Mouse (Mus musculus) spleen, embryonic (tissue): ENCODE data around the gene Pxn.

Experiments used
- CTCF ChIA-PET: fragments of 350-600 bp; sonication (Branson Sonifier 250); formaldehyde crosslinking; loops from one replicate; lab custom pipeline; 2022; lab: Charles Lee

Gene Pxn

DNA sequence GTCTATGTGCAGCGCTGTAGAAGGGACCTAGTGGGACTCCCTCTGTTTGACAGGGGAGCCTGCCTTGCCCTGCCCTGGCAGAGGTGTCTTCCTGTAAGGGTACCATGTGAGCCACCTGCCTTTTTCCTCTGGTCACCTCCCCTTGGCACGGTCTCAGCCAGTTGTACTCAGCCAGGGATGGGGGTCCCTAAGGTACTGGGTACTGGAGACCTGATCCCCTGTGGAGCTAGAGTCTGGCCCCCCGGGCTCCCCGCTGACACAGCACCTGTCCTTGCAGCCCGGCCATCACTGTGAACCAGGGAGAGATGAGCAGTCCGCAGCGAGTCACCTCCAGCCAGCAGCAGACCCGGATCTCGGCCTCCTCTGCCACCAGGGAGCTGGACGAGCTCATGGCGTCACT lies 40.1 kb downstream of the Pxn start:
- CTCF ChIA-PET = interaction anchor here (0.7 kb wide), 1 partner anchor 46 kb away, joined by 3 read pairs; no protein-coding TSS in a partner anchor

DNA sequence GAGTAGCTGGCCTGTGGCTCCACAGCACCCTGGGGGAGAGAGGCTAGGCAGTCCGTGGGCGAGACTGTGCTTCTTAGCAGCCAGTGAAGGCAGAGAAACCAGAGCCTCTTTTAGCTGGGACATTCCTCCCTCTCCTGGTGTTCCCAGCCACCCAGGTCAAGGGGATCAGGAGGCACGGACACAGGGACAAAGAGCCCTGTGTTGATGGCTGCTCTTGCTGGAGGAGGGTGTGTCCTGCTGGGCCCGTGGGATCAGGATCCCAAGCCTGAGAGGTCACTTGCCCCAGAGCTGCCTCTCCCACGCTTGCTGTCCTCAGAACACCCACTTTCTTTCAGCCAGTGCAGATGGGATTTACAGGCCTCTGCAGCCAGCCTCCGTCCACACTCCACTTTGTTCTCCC lies 40.5 kb downstream of the Pxn start:
- CTCF ChIA-PET = no interaction called here

DNA sequence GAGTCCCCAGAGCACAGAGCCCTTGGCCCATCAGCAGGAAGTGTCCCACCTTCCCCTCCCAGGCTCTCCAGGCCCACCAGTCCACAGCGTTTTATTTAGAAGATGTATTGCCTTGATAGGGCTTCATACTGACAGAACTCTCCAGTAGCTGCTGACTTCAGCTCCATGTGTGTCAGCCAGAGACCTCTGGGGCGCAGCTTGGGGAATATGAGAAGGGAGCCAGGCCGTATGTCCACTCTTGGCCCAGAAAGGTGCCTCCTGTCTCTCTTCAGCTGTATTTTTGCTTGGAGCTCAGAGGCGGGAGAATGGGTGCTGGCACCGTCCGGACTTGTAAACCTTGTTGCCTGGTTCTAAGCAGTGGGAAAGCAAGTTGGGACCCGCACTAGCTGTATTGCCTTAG lies 40.9 kb downstream of the Pxn start:
- CTCF ChIA-PET = no interaction called here

DNA sequence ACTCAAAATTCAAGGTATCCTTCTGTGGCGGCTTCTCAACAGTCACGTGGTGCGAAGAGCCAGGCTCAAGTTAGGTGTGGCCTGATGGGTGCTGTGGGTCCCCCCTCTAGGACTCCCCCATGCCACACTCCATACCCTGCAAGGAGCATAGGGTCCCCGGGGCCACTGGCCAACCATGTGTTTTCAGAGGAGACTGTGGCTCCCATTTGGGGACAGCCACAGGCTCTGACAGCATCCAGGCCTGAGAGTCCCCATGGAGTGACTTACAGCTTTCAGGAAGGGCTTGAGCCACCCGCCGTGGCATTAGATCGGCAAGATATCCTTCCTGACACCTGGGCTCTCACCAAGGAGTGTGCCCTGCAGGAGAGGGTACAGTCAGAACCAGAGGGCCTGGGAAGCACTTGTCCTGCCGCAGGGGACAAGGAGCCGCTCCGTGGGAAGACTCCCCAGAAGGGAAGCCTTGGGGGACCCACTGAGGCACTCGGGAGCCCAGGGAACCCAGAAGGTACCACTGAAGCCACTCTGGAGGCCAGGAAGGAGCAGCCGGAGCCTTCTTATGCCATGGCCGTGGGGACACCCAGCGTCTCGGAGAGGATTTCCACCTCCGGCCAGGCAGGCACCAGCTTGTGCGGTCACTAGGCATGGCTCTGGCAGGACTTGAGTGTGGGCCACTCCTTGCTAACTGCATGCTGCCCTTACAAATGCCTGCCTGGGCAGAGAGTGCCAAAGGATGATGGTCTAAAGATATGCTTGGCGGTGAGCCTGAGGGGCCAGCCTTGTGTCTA lies 42.2 kb downstream of the Pxn start:
- CTCF ChIA-PET = no interaction called here

DNA sequence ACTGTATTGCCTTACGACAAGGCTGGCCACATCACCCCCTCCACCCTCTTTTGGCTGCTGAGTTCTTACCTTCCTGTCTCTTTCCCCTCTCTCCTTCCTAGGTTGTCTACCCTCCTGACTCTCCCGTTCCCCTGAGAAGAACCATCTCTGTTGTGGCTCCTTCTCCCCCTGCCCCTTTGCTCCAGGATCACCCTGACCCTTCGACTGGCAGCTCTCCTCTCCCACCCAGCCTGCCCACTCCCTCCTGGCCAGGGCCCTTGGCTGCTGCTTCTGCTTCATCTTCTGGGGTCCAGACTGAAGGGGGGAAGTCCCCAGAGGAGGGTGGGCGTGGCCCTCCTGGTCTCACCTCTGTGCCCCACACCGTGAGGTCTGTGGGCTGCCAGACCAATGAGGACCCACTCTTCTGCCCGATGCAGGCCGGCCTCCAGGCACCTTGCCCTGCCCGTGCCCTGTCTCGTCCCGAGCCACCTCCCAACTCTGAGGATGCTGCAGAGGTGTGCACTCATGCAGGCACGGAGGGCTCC lies 44.1 kb downstream of the Pxn start:
- CTCF ChIA-PET = no interaction called here

DNA sequence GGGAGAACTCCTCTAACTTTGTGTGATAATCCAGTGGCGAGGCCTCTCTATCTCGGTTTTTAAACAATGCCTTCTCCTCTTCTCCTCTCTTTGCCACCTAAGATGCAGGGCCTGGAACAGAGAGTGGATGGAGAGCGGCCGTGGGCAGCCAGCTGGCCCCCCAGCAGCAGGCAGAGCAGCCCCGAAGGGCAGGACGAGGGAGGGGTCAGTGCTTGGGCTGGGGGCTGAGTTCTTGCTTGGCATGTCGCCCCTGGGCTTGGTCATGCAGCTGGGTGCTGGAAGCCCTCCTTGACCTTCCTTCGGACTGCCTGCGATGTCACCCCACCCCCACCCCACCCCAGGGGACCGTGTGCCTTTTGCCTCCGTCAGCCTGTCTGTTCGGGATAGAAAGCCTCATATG lies 44.9 kb downstream of the Pxn start:
- CTCF ChIA-PET = no interaction called here

DNA sequence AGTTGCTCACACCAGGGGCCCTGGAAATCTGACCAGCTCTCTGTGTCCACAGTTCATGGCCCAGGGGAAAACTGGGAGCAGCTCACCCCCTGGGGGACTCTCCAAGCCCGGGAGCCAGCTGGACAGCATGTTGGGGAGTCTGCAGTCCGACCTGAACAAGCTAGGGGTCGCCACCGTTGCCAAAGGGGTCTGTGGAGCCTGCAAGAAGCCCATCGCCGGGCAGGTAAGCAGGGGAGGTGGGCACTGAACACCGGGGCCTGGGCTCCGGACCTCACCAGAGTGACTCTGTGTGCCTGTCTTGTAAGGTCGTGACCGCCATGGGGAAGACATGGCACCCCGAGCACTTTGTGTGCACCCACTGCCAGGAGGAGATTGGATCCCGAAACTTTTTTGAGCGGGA lies 45.3 kb downstream of the Pxn start:
- CTCF ChIA-PET = no interaction called here

DNA sequence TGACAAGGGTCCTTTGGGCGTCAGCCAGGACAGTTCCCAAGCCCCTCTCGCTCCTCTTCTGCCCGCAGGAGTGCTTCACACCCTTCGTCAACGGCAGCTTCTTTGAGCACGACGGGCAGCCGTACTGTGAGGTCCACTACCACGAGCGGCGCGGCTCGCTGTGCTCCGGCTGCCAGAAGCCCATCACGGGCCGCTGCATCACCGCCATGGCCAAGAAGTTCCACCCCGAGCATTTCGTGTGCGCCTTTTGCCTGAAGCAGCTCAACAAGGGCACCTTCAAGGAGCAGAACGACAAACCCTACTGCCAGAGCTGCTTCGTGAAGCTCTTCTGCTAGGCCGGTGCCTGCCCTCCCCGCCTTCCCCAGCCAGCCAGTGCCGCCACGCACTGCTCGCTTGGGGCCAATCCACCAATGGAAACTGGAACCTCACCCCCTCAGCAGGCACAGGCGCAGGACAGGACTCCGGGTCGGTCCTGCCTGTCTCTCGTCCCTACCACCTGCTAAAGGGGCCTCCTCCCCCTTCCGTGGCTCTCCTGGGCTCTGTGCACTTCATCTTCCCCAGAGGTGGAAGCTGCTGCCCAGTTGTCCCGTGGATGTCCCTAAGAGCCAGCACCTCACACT lies 47.4 kb downstream of the Pxn start:
- CTCF ChIA-PET = no interaction called here

DNA sequence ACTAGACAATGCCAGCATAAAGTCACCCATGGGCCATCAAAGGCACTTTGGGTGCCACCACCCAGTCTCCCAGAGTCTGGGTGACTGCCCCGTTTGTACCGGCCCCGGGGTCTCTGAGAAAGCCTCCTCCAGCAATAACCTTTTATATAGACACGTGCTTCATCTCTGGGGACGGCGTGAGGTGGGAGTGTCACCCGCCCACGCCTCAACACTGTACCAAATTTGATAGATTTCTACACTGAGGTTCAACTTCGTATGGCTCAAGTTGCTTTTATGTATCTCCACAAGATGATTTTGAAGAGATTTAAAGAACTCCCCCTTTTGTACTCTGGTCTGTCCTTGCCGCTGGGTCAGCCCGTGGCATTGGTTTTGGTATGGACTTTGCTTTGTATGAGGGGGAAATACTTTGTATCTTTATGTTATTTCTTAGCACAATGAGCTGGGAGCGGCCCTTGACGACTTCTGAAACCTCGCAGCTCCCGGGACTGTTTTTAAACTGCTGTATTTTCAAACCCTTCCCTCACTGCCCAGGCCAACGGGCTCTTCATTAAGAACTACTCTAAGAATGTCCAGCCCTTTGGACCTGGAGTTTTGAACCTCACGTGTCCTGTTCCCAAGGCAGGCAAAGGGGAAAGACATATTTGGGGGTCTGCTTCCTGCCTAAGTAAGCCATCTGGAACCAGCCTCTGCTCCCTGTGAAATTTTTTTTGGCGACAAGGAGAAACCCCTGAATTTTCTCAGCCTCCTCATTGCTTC lies 48.2 kb downstream of the Pxn start:
- CTCF ChIA-PET = no interaction called here

DNA sequence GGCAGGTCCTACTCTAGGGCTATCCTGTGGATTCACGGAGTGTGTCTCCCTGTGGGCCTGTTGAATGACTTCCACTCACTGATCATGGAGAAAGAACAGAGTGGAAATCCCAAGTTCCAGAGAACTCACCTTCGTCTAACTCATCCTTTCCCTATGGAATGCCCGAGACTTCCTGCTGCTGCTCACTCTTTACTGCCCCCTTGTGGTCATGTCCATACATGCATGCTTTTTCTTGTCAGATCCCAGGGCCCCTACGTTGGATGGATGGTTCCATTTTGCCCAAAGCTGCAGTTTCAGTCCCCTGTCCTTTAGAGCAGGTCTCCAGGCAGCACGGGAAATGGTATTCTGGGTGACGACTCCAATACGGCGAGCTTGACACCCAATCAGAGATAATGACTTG lies 49.7 kb downstream of the Pxn start:
- CTCF ChIA-PET = interaction anchor here (0.8 to 1.0 kb wide), 2 partner anchors 9 to 48 kb away, joined by 5 read pairs; partner anchors contain the start of gene Gcn1l1

DNA sequence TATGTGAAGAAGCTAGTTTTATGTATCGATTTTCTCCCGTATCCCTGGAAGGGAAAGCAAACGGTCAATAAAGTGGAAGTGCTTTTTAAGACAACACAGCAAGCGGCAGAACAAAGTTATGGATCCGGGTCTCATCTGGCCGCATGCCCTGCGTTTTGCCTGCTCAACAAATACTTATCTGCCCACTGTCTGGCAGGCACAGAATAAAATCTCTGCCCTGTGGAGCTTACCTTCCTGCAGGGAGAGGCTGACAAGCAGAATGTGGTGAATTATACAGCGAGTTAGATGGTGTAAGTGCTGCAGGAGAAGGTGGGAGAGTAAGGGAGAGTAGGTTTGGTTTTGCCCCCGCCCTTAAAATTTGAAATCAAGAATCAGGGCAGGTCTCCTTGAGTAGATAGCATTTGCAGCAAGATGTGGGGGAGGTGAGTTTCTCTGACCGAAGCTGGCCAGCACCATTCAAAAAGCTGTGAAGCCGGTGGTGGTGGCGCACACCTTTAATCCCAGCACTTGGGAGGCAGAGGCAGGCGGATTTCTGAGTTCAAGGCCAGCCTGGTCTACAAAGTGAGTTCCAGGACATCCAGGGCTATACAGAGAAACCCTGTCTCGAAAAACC lies 51.8 kb downstream of the Pxn start:
- CTCF ChIA-PET = no interaction called here

DNA sequence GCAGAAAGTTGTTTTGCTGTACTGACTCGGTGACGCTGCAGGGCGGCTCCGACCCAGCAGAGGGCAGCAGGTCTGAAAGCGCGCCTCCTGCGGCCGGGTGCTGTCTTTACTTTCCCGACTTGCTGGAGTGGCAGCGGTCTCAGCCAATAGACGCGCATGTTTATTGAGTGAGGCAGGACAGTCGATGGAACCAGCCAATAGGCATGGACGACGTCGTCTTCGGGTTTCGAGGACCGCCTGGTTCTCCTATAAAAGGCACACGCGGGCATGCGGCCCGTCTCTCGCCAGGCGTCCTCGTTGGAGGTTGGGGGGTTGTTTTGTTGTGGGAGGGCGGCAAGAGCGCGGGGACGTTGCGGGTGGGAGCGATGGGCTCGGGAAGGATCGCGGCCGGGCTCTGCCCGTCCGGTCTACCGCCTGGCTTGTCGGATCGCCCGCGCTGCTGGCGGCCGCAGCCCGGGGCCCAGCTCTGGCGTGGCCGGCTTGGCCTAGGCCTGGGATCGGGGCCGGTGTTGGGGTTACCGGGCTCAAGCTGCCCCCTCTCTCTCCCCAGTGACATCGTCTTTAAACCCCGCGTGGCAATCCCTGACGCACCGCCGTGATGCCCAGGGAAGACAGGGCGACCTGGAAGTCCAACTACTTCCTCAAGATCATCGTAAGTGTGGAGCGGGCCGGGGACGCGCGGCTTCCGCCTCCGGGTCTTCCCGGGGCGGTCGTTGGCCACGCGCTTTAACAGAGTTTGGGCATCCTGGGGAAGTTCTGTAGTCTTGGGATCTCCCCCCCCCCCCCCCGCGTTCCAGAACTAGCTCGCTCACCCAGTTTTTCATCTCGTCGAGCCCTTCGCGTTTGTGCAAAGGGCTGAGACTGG lies 53.0 kb downstream of the Pxn start, which contains the start of gene Rplp0:
Gene Rplp0, plus strand, starts transcription at position 231 of the 865 bp plus-strand sequence.
- CTCF ChIA-PET = no interaction called here

DNA sequence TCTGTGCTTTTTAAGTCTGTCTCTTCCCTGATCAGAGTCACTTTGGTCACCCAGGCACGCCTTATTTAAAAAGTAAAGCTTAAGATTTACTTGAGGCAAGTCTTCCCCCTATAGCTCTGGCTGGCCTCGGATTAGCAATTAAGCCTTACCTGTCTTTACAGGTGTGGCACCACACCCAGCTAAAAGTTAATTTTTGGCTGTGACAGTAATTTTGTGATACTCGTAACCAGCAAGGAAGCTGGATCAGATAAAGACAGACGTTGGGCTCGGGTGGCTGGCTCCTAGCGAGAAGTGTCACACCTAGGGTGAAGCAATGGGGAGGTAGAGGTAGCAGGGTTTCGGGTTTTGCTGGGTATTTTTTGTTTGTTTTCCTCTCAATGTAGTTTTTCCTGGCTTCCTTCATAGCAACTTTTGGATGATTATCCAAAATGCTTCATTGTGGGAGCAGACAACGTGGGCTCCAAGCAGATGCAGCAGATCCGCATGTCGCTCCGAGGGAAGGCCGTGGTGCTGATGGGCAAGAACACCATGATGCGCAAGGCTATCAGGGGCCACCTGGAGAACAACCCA lies 53.9 kb downstream of the Pxn start:
- CTCF ChIA-PET = interaction anchor here (0.7 kb wide), 1 partner anchor 910 kb away, joined by 6 read pairs; no protein-coding TSS in a partner anchor

DNA sequence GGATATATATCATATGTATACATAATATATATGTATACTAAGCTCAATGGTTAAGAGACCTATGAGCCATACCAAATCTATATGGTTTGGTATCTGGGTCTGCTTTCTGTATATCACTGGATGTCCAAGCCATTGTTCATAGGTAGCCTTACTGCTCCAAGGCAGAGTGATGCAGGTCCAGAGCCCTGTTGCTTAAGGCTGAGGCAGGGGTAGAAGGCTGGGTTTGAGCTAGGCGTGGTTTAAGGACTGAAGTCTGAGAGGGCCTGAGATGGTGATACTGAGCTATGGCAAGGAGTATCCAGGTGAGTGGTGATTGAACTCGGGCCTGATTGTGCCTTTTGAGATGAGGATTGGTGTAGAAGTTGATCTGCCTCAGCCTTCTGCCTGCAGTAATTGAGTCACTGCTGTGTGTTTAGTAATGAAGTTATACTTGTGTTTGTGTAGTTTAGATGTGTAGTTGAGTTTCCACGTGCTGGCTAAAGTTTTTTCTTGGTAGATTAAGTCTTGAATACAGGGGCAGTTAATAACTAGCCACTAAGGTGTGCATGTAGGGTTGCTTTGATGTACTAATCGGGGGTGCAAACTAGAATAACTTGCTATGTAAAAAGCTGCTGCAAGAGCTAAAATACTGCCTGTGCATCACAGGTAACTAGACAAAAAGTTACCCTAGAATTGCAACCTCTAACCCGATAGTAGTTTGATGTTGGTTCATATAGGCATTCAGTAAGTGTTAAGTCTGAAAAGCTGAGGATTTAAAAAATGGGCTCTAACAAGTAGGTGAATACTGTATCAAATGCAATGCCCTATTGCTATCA lies 57.5 kb downstream of the Pxn start:
- CTCF ChIA-PET = interaction anchor here (1.2 kb wide), 1 partner anchor 8 kb away, joined by 5 read pairs; no protein-coding TSS in a partner anchor

DNA sequence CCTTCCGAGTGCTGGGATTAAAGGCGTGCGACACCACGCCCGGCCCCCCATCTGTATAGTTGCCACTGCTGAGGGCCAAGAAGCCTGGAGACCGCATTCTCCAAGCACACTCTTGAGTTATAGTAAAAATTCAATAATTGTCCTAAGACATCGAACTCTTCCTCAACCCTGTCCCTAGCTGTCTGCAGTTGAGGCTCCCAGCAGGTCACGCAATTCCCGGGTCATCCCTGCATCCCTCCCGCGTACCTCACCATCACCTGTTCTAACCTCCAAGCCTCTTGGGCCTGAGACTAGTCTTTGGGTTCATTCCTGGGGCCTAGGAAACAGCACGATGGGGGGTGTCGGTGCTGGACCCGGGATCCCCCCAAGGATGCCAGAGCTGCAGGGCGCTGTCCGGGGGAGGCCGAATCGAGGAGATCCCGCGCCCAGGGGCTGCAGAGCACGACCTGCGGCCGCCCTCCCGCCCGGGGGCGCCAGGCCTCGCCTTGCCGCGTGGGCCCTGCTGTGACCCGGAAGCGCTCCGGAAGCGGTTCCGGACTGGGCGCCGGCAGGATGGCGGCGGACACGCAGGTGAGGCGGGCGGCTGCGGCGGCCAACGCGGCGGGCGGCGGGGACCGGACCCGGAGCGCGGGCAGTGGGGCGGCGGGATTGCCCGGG lies 58.4 kb downstream of the Pxn start, which contains the start of gene Gcn1l1:
Gene Gcn1l1, plus strand, starts transcription at position 518 of the 657 bp plus-strand sequence.
- CTCF ChIA-PET = interaction anchor here (0.5 to 1.5 kb wide), 3 partner anchors 9 to 835 kb away, joined by 3 to 5 read pairs (median 3); no protein-coding TSS in a partner anchor

DNA sequence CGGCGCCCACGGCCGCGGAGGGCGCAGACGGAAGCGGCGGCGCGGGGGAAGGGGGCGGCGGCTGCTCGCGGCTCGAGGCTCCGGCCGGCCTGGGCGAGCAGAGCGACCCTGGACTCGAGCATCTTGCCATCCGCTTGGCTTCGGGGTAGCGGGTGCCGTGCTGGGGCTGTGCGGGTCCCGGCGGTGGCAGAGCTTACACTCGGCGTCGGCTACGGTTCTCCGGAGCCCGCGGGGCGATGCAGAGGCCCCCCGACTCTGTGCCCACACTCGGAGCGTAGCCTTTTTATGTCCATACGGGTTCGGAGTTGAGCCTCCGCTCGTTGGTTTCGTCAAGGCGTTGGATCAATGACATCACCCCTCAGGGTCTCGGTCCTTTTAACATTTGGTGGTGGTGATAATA lies 58.9 kb downstream of the Pxn start:
- CTCF ChIA-PET = interaction anchor here (0.5 to 1.5 kb wide), 3 partner anchors 9 to 836 kb away, joined by 3 to 5 read pairs (median 3); no protein-coding TSS in a partner anchor

DNA sequence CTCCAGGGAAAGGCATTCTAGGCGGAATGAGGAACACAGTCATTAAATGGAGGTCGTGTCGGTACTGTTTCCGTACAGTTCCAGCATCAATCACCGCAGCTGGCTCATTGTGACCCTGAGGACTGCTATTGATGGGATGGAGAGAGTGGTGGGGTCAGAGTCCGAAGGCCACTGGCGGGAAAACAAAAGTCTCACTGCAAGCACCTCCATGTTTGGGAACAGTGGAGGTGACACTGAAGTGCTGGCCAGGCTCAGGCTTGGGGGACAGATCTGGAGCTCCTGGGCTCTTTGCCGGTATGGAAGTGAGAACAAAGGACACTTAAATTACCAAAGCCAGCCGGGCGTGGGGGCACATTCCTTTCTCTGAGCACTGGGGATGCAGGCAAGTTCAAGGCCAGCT lies 62.2 kb downstream of the Pxn start:
- CTCF ChIA-PET = no interaction called here

DNA sequence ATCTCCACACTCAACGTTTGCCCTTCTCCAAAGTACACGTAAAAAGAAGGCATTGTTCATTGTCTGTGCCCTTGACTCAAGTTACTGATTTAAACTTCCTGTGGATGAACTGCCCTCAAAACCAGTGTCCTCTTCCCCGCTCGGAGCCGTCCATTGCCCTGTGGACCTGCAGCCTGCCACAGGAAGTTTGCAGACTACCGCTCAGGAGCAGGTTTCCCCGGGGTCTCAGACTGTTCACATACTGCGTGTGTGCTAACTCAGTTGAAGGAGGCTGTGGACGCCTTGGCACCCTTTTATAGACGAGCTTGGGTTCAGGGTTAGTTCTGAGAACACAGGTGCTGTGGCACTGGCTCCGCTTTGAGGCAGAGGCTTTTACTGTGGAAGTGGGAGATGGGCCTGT lies 62.8 kb downstream of the Pxn start:
- CTCF ChIA-PET = no interaction called here
